Mouse (Mus musculus) megakaryocyte, embryonic 14.5 days (primary cell): ENCODE data around the gene Aox2.

ENCODE experiments used
- FLI1 ChIP-seq: IDR thresholded peaks from 2 replicates; pipeline ENCODE4 v1.6.1; 2012; ENCODE audit warnings: low read length, inconsistent platforms, mixed read lengths
- GATA1 ChIP-seq: IDR thresholded peaks from 3 replicates; pipeline ENCODE4 v1.6.1; 2012; ENCODE audit warnings: mixed read lengths, low read length, inconsistent platforms, borderline replicate concordance

DNA sequence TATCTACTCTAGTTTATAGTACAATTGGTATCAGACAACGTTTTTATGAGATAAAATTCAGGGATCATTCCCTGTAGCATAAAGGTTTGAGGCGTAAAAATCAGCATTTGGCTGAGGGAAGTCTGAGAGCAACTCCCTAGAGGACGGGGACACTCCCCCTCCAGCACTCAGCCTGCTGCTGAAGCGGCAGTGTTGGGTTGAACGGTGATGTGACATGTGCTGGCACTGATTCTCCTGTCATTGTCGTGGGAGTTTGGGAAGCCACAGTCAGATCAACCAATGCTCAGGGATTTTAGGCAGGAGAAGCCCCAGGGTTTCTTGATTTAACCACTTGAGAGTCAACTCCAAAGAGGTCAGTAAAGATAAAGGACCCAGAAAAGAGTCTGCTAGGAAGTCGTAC lies 6.4 kb downstream of the Aox2 start:
- no peak for TF ChIP-seq GATA1
- no peak for TF ChIP-seq FLI1
